Mouse (Mus musculus) E14TG2a.4 (cell line): ENCODE measurements around the gene Pnrc2.

Experiments
- CTCF ChIP-seq: conservative IDR thresholded peaks from 2 replicates; pipeline ENCODE4 v1.5.1; 2014; ENCODE audit warnings: low read length
- NANOG ChIP-seq: IDR thresholded peaks from 2 replicates; pipeline ENCODE4 v1.6.1; 2014; ENCODE audit warnings: borderline replicate concordance, low read length, mixed read lengths
- POU5F1 ChIP-seq: IDR thresholded peaks from 2 replicates; pipeline ENCODE4 v1.6.1; 2014; ENCODE audit warnings: low read length, borderline replicate concordance

DNA sequence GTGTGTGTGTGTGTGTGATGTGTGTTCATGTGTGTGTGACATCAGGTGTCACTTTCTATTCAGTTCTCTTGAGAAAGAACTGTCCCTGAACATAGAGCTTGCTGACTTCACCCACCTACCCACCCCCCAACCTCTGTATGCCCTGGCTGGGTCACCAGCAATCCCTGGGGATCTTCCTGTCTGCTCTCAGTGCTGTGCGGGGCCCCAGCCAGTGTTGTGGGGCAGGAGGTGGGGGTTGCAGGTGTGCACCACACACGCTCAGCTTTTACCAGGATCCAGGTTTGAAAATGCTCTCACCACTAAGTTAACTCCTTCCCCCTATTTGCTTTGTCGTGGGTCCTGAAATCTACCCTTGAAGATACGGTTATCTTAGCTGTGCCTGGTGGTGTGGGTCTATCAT, 12.5 kb upstream of the Pnrc2 start:
- TF ChIP-seq CTCF (no peak), POU5F1 (no peak), NANOG (no peak)
